Mouse (Mus musculus): ENCODE measurements around the gene Tbc1d25. TPM values are rescaled to one million over a fixed set of nuclear protein-coding genes. Genes with fewer than 3 reads are reported as not detected.

Tbc1d25 gene
- total and polyA plus RNA-seq, 3 experiments = 8.0 to 23.4 TPM; not detected in 1

DNA sequence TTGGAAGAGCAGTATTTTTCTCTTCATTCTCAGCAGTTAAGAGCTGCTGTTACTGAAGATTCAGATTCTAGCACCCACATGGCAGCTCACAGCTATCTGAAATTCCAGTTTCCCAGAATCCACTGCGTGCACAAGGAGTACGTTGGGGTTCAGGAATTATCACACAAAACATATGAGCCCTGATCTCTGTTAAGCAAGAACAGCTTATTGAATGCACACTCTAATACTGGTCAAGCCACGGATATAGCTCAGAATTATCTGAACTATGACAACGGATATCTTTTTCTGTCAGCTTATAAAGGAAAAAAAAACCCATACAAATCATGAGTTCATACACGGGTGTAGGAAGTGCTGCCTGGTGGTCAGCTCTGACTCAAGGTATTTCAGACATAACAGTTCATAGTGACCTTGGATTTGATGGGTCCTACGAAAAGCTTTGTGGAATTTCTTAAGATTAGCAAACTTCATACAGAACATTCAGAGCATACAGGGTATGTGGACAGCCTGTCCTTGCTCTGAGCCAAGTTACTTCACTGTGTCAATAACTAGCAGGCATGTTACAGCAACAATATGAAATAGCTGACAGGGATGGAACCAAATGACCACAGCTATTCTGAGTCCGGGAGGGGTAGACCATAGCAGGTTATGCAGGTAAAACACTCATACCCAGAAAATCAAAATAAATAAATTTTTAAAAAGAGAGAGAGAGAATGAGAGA is 35.7 kb upstream of the Tbc1d25 start (continued):
- peak; percentile 74 for TF ChIP-seq TCF12 (IDR thresholded peaks at IDR 0.05; ENCODE audit: low read depth, low read length)
- no peak for TF ChIP-seq HCFC1 (IDR thresholded peaks at IDR 0.05; ENCODE audit: low read depth, low read length)
- TF ChIP-seq E2F4 (IDR thresholded peaks at IDR 0.05; ENCODE audit: borderline replicate concordance, low read depth, low read length) = no peak

DNA sequence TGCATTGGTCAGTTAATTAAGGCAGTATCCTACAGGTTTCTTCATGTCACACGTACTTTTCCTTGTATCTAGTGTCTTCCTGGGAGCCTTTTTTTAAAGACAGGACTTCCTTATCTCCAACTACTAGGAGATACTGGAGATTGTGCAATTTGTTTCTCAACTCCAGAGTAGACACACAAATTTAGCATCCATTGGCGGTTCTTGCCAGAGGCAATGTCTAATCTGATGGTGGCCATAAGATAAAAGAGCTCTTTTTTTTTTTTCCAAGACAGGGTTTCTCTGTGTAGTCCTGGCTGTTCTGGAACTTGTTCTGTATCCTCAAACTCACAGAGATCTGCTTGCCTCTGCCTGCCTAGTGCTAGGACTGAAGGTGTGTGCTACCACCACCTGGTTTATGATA is 33.7 kb upstream of the Tbc1d25 start:
- H3K27me3 ChIP-seq (ENCODE audit: control insufficient read depth in 1 of 2, insufficient read depth in 2 of 2, low read length in 2 of 2) = no peaks in the 10 kb centered on the region
- H3K79me2 ChIP-seq (ENCODE audit: control insufficient read depth, insufficient read depth, low read length, poor library complexity) = no peaks in the 10 kb centered on the region
- H3K36me3 ChIP-seq (ENCODE audit: control insufficient read depth in 1 of 2, insufficient read depth in 2 of 2, low read length in 2 of 2) = peaks cover 0 to 14% of the 10 kb centered on the region in 2 experiments; a peak in 2 of 4 replicates
- TF ChIP-seq GATA1 (IDR thresholded peaks at IDR 0.05; ENCODE audit: low read depth, low read length) (peak; percentile 72), HCFC1 (IDR thresholded peaks at IDR 0.05; ENCODE audit: low read depth, low read length) (no peak), MAZ (IDR thresholded peaks at IDR 0.05; ENCODE audit: low read depth, low read length) (no peak), ZNF384 (IDR thresholded peaks at IDR 0.05; ENCODE audit: low read depth, low read length) (peak; percentile 86), MAFK (IDR thresholded peaks at IDR 0.05; ENCODE audit: borderline replicate concordance, low read depth, low read length) (no peak), EP300 (IDR thresholded peaks at IDR 0.05; ENCODE audit: low read depth in 1 of 2, low read length in 2 of 2) (peak in 1 of 2 experiments; percentile 47; a peak in 1 of 4 replicates), UBTF (IDR thresholded peaks at IDR 0.05; ENCODE audit: borderline replicate concordance, insufficient read depth, low read depth, low read length) (no peak)
- H3K9ac ChIP-seq (ENCODE audit: control insufficient read depth, low read depth, low read length, poor library complexity, severe bottlenecking) = no peak overlapping the region
- H3K4me1 ChIP-seq (ENCODE audit: control insufficient read depth in 1 of 2, insufficient read depth in 2 of 2, low read length in 2 of 2) = peaks cover 13 to 15% of the 10 kb centered on the region in 2 experiments
- no peak overlapping the region for H3K4me3 ChIP-seq (ENCODE audit: control insufficient read depth in 1 of 2, insufficient read depth in 1 of 2, low read depth in 2 of 2, low read length in 2 of 2)
- H3K27ac ChIP-seq (ENCODE audit: control insufficient read depth, low read depth, low read length) = no peak overlapping the region
- H3K9me3 ChIP-seq (replicated peaks; ENCODE audit: insufficient read depth, low read length) = no peaks in the 10 kb centered on the region
- no peak for DNase-seq (ENCODE audit: low read depth, low spot score)

GRCm38 (mm10) chrX:8207224-8207623 is 31.2 kb upstream of the Tbc1d25 start:
- DNase-seq (ENCODE audit: low read depth, low spot score) = peak; percentile 82
- peaks cover 13 to 15% of the 10 kb centered on the region in 2 experiments for H3K4me1 ChIP-seq (ENCODE audit: control insufficient read depth in 1 of 2, insufficient read depth in 2 of 2, low read length in 2 of 2)
- TF ChIP-seq TBP (IDR thresholded peaks at IDR 0.05; ENCODE audit: low read depth, low read length) = peak; percentile 64
- TF ChIP-seq NELFE (IDR thresholded peaks at IDR 0.05; ENCODE audit: low read depth, low read length) = no peak
- no peak for TF ChIP-seq KAT2A (conservative IDR thresholded peaks at IDR 0.05; ENCODE audit: low read depth, low read length)
- no peak for TF ChIP-seq UBTF (IDR thresholded peaks at IDR 0.05; ENCODE audit: borderline replicate concordance, insufficient read depth, low read depth, low read length)
- peak; percentile 29; the same call in 1 of the 2 replicates for TF ChIP-seq SIN3A (IDR thresholded peaks at IDR 0.05; ENCODE audit: low read length)
- no peak for TF ChIP-seq POLR2AphosphoS5 (IDR thresholded peaks at IDR 0.05; ENCODE audit: borderline replicate concordance, low read depth, low read length)
- peak in 1 of 2 experiments; percentile 49; a peak in 1 of 4 replicates for TF ChIP-seq POLR2A (IDR thresholded peaks at IDR 0.05; ENCODE audit: control insufficient read depth in 1 of 2, insufficient read depth in 1 of 2, low read depth in 1 of 2, low read length in 2 of 2, poor library complexity in 1 of 2)
- no peak for TF ChIP-seq JUND (IDR thresholded peaks at IDR 0.05; ENCODE audit: low read depth, low read length)
- TF ChIP-seq MYC (IDR thresholded peaks at IDR 0.05; ENCODE audit: low read depth, low read length) = no peak
- no peak for TF ChIP-seq ZC3H11A (IDR thresholded peaks at IDR 0.05; ENCODE audit: low read depth, low read length)
- 0 out of 4 replicates have a peak, but pooled peaks of 1 of the 2 experiments have one; percentile 20 for TF ChIP-seq EP300 (IDR thresholded peaks at IDR 0.05; ENCODE audit: low read depth in 1 of 2, low read length in 2 of 2)
- TF ChIP-seq NRF1 (IDR thresholded peaks at IDR 0.05; ENCODE audit: insufficient read depth, low read depth, low read length, poor library complexity, severe bottlenecking) = no peak
- TF ChIP-seq MYB (IDR thresholded peaks at IDR 0.05; ENCODE audit: low read depth, low read length) = no peak
- TF ChIP-seq RCOR1 (IDR thresholded peaks at IDR 0.05; ENCODE audit: low read depth, low read length) = no peak
- peak; percentile 38; the same call in 1 of the 2 replicates for TF ChIP-seq MXI1 (IDR thresholded peaks at IDR 0.05; ENCODE audit: low read depth, low read length)
- no peak for TF ChIP-seq MAFK (IDR thresholded peaks at IDR 0.05; ENCODE audit: borderline replicate concordance, low read depth, low read length)
- no peaks in the 10 kb centered on the region for H3K27me3 ChIP-seq (ENCODE audit: control insufficient read depth in 1 of 2, insufficient read depth in 2 of 2, low read length in 2 of 2)
- peaks cover 0 to 14% of the 10 kb centered on the region in 2 experiments; a peak in 2 of 4 replicates for H3K36me3 ChIP-seq (ENCODE audit: control insufficient read depth in 1 of 2, insufficient read depth in 2 of 2, low read length in 2 of 2)
- peak overlapping the region; percentile 42 to 83 for H3K4me3 ChIP-seq (ENCODE audit: control insufficient read depth in 1 of 2, insufficient read depth in 1 of 2, low read depth in 2 of 2, low read length in 2 of 2)
- H3K9me3 ChIP-seq (replicated peaks; ENCODE audit: insufficient read depth, low read length) = no peaks in the 10 kb centered on the region
- peak overlapping the region; percentile 82 for H3K27ac ChIP-seq (ENCODE audit: control insufficient read depth, low read depth, low read length)
- H3K9ac ChIP-seq (ENCODE audit: control insufficient read depth, low read depth, low read length, poor library complexity, severe bottlenecking) = peak overlapping the region; percentile 70
- no peaks in the 10 kb centered on the region for H3K79me2 ChIP-seq (ENCODE audit: control insufficient read depth, insufficient read depth, low read length, poor library complexity)

Measured in MEL (cell line).